Mouse (Mus musculus): ENCODE results near the gene Col1a2.

Col1a2 gene

DNA sequence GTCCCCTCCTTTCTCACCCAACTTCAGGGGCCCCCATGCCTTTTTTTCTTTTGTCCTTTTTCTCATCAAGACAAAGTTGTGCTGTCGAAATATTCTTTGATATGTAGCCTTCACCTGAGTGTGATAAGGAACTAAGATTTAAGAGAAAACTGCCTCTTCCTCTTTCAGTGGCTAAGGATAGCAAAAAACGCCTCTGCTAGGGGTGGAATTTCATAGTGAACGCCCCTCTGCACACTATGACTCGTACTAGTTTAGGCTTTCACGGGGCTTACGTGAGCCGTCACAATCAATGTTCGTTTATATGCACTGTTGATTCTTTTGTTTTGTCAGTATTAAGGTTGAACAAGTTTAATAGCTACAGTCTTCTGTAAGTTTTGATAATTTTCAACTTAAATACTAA lies 85.5 kb downstream of the Col1a2 start:
- no peak for DNase-seq
